Mouse (Mus musculus) embryo, embryonic 10 days (tissue): ENCODE measurements around the gene Phrf1.

Experiments
- DNase-seq: peaks from one replicate; pipeline ENCODE4 v3.0.0-alpha.2; 2015; ENCODE audit warnings: low spot score

Phrf1 gene

GRCm38 (mm10) chr7:141293852-141294471 is 65.4 kb downstream of the Phrf1 start:
- DNase-seq: peak; percentile 72

DNA sequence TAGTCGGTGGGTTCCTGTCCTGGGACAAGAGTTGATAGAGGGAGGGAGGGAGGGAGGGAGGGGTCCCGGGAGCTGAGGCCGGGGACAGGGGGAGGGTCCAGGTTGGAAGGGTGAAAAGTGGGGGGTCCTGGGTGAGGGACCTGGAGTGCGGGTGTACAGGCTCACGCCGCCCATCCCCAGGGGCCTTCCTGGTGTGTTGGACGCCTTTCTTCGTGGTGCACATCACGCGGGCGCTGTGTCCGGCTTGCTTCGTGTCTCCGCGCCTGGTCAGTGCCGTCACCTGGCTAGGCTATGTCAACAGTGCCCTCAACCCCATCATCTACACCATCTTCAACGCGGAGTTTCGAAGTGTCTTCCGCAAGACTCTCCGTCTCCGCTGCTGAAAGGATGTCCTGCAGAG is 65.9 kb downstream of the Phrf1 start:
- DNase-seq: peak; percentile 22

DNA sequence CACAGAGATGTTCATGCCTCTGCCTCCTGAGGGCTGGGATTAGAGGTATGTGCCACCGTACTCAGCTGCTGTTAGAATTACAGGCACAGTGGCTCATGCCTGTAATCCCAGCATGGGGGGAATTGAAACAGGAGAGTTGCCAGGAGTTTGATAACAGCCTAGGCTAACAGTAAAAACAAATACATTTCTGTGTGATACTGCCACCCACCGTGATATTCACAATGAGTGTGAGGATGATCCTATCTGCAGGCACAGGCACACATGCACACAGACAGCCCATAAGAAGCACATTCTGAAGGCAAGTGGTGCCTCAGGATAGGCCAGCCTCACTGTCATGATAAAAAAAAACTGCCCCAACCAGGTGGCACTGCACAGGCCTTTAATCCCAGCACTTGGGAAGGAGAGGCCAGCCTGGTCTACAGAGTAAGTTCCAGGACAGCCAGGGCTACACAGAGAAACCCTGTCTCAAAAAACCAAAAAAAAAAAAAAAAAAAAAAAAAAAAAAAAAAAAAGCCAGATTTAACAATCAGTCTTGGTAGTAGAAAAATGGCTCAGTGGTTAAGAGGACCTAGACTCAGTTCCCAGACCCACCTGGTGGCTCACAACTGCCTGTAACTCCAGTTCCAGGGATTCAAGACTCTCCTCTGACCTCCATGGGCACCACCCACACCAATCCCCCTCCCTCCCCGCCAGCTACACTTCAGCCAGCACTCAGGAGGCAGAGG is 69.5 kb downstream of the Phrf1 start:
- DNase-seq: no peak

- no peak for DNase-seq
Measured at GRCm38 (mm10) chr7:141299175-141299574, 70.6 kb downstream of the Phrf1 start.

DNA sequence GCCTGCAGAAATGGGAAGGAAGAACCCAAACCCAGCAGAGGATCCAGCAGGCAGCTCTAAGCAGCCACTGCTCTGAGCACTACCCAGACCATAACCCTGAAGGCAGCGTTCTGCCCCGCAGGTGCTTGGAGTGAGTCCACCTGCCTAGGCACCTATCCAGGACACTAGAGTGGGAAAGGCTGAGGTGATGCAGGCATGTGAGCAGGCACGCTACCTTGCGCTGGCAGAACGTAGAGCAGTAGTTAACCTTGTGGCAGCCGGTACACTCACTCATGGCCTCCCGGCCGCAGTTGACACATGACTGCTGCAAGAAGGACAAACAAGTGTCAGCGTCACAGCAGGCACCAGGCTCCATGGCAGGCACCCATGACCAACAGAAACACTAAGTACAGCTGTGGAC is 72.8 kb downstream of the Phrf1 start:
- DNase-seq: no peak

DNA sequence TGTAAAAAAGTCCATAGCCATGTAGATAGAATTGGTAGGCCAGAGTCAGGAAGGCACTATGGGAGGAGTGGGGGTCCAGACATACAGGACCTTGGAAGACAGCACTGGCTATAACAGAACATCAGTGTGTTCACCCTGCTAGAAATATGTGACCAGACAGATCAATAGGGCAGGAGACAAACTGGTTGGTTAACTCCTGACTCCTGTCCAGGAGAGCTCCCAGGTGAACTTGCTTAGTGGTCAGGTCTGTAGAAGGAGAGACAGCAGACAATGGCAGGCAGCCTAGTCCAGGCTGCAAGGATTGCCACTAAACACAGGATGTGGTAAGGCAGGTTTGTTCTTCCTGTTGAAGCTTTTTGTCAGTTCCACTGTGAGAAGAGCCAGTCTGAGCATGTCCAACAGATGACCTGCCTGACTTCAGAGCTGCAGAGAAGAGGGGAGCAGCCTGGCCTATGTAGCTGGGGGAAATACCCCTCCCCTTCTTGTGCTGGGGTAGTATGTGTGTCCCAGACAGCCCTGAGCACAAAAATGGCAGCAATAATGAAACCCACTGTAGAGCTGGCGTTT is 74.2 kb downstream of the Phrf1 start:
- no peak for DNase-seq

GRCm38 (mm10) chr7:141304537-141304936 is 76.0 kb downstream of the Phrf1 start:
- no peak for DNase-seq
